Mouse (Mus musculus) testis, adult 2 months (tissue): ENCODE data around the gene Tango2.

Experiments
- CTCF ChIP-seq: fragments of 200-500 bp; IDR thresholded peaks from 2 replicates; pipeline ENCODE4 v1.5.1; 2012; ENCODE audit warnings: low read depth, mild to moderate bottlenecking, inconsistent platforms, low read length, moderate library complexity; ENCODE audit not compliant: control insufficient read depth, insufficient read depth, insufficient replicate concordance
- POLR2A ChIP-seq: fragments of 200-500 bp; IDR thresholded peaks from 2 replicates; pipeline ENCODE4 v1.6.1; 2012; ENCODE audit warnings: low read depth, mild to moderate bottlenecking, inconsistent platforms, low read length, moderate library complexity; ENCODE audit not compliant: control insufficient read depth

GRCm38 (mm10) chr16:18392469-18393426, 44.8 kb upstream of the Tango2 start:
- peak; percentile 35; the same call in 1 of the 2 replicates for TF ChIP-seq POLR2A
- TF ChIP-seq CTCF, result peak; percentile 30; the same call in 1 of the 2 replicates
